Mouse (Mus musculus) lung, postnatal 36 days (tissue): ENCODE measurements around the gene Cfap97d1.

ENCODE experiments used
- DNase-seq: peaks from one replicate; pipeline ENCODE4 v3.0.0; 2022; ENCODE audit warnings: mixed read lengths

Cfap97d1 gene

DNA sequence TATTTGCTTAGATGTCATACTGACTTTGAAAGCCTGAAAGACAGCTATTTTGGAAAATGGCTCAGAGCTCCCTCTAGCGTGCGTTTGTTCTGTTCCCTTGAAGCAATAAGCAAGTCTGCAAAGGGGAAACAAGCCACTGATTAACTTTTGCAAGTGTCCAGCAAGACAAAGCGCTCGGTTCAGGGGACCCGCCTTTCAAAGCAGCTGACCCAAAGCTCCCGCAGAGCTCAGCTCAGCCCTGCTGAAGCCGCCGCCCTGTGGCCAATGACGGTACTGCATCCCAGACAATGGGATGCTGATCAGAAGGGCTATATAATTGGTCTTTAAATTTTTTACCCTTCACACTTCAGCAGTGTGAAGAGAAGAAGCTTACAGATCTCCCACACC is 56.1 kb downstream of the Cfap97d1 start:
- peak; percentile 95 for DNase-seq

DNA sequence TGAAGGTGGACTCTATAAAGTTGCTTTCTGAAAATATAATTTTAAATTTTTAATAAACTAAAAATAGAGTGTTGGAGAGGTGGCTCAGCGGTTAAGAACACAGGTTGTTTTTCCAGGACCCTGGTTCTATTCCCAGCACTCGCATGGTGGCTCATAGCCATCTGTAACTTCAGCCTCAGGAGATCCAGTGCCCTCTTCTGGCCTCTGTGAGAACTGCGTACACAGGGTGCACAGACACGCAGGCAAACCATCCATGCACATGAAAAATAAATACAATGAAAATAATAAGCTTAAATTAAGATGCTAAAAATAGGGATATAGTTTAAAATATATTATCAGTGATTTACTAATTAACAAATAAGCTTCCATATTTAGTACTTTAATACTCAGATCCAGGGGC is 56.6 kb downstream of the Cfap97d1 start:
- DNase-seq, result no peak

DNA sequence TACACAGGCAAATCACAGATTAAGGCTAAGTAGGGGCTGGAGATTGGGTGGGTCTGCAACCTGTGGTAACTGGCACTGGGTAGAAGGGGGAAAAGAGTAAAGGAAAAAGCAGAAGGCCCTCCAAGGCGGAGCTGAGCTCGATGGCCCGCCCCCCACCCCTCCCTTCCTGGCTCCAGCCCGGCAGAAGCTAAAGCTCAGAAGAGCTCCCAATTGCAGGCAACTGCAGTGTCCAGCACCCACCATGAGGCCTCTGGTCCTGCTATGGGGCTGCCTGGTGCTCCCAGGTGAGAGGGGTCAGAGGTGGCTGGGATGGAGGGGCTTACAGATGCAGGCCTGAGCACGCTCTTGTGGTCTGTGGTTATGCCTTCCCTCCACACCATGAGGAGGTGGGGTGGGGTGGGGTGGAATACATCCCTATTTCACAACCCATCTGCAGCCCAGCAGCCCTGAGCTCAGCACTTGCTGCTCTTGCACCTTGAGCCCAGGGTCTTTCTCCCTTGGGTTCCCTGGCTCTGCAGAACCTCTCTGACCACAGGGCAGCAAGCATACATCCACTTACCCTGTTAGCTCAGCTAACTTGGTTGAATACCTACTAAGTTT is 57.4 kb downstream of the Cfap97d1 start, which contains the start of gene Cd300lg:
Gene Cd300lg (plus strand): TSS at position 160 of the 600 bp plus-strand sequence.
- DNase-seq, result no peak
